Comparison of ENCODE assay signal across 28 mouse cellular contexts in genomic region chr19:6538546-6538945, GRCm38 (mm10). TPM values are rescaled to one million over a fixed set of nuclear protein-coding genes. Genes with fewer than 3 reads are reported as not detected.
A peak's percentile ranks its signal among the peaks of the same experiment; 100 is the strongest.
DNase-seq lines count a peak whose midpoint lies in the region; TF ChIP-seq lines count a peak whose summit lies in the region.
"Had no signal": no experiment of that assay in that cellular context is flagged by ENCODE, and none has a peak within 500 bp of the region (broad histone marks: within the 10 kb centered on the region; RNA-seq: fewer than 3 reads in every experiment).

No protein-coding gene starts in this region.

- DNase-seq in adrenal gland, postnatal 14 days = peak; percentile 1
- no peak for DNase-seq in adrenal gland, postnatal 4 days (ENCODE audit: low spot score in 2 of 2)
- peak in 1 of 2 experiments; percentile 44 for DNase-seq in cerebellum, adult 2 months
- DNase-seq in cerebellum, adult 9-10 months = no peak
- peak; percentile 2 for DNase-seq in kidney, adult 2 months
- DNase-seq in kidney, postnatal 4 days = no peak
- DNase-seq: adrenal gland, adult 8-10 months; adrenal gland, postnatal 36 days; gastrocnemius, postnatal 25 days; heart, adult 18-20 months; heart, postnatal 10 days; heart, postnatal 36 days; kidney, adult 11 months had no signal

- no peaks in the 10 kb centered on the region for H3K27me3 ChIP-seq in cerebellum, adult 2 months (ENCODE audit: control insufficient read depth, insufficient read depth, low read length)
- no peaks in the 10 kb centered on the region for H3K27me3 ChIP-seq in kidney, adult 2 months (replicated peaks; ENCODE audit: control insufficient read depth, insufficient read depth, low read length)
- H3K27me3 ChIP-seq: hindbrain, embryonic 13.5 days had no signal

- TF ChIP-seq POLR2A in cerebellum, adult 2 months (IDR thresholded peaks at IDR 0.05; ENCODE audit: borderline replicate concordance, insufficient read depth, low read length) = no peak
- no peak for TF ChIP-seq POLR2A in kidney, adult 2 months (IDR thresholded peaks at IDR 0.05; ENCODE audit: low read depth, low read length)

- H3K4me1 ChIP-seq in cerebellum, adult 2 months (ENCODE audit: control insufficient read depth, insufficient read depth, low read length) = peaks cover 86% of the 10 kb centered on the region
- H3K4me1 ChIP-seq in kidney, adult 2 months (ENCODE audit: control insufficient read depth, insufficient read depth, low read length) = no peaks in the 10 kb centered on the region
- H3K4me1 ChIP-seq: embryonic facial prominence, embryonic 12.5 days; embryonic facial prominence, embryonic 15.5 days; heart, embryonic 12.5 days; heart, embryonic 15.5 days; intestine, embryonic 15.5 days had no signal

- no peak overlapping the region for H3K4me3 ChIP-seq in cerebellum, adult 2 months (replicated peaks; ENCODE audit: insufficient read depth, low read depth, low read length)
- peak overlapping the region; percentile 2; the same call in 1 of the 2 replicates for H3K4me3 ChIP-seq in kidney, adult 2 months (ENCODE audit: insufficient read depth, low read depth, low read length)
- H3K4me3 ChIP-seq: embryonic facial prominence, embryonic 12.5 days; embryonic facial prominence, embryonic 15.5 days; heart, embryonic 12.5 days; heart, embryonic 15.5 days; hindbrain, embryonic 10.5 days; hindbrain, embryonic 13.5 days; intestine, embryonic 15.5 days had no signal

- peak overlapping the region; percentile 74 for H3K27ac ChIP-seq in cerebellum, adult 2 months (ENCODE audit: insufficient read depth, low read length)
- H3K27ac ChIP-seq in kidney, adult 2 months (ENCODE audit: insufficient read depth, low read depth, low read length) = no peak overlapping the region
- H3K27ac ChIP-seq: embryonic facial prominence, embryonic 12.5 days; embryonic facial prominence, embryonic 15.5 days; heart, embryonic 15.5 days; hindbrain, embryonic 10.5 days; hindbrain, embryonic 13.5 days; intestine, embryonic 15.5 days had no signal

- WGBS in cerebellum, adult 2 months = 37% methylated on average over 6 of the region's 6 CpGs
- WGBS in kidney, adult 2 months = 74% methylated on average over 6 of the region's 6 CpGs

- no peak for TF ChIP-seq CTCF in cerebellum, adult 2 months (IDR thresholded peaks at IDR 0.05; ENCODE audit: borderline replicate concordance, insufficient read depth, low read depth, low read length)
- TF ChIP-seq CTCF in kidney, adult 2 months (conservative IDR thresholded peaks at IDR 0.05; ENCODE audit: insufficient read depth, insufficient read length, low read depth, low read length) = no peak

- H3K36me3 ChIP-seq in kidney, adult 2 months (ENCODE audit: control insufficient read depth, insufficient read depth, low read length) = no peaks in the 10 kb centered on the region
- H3K36me3 ChIP-seq: embryonic facial prominence, embryonic 12.5 days; embryonic facial prominence, embryonic 15.5 days; heart, embryonic 12.5 days; heart, embryonic 15.5 days; hindbrain, embryonic 10.5 days; hindbrain, embryonic 13.5 days; intestine, embryonic 15.5 days had no signal

RNA-seq across cellular contexts. Expression of gene Slc22a12, which starts 4.3 kb away (rescaled TPM):
- total RNA-seq in adrenal gland, postnatal 14 days (2021) = 0.64 TPM in 1 of 2 replicates, not detected in the other
- 10 to 100 TPM in 1 of 2 experiments, under 1 TPM in 1; 0.37 to 10.1 TPM for total RNA-seq in adrenal gland, postnatal 4 days (2021)
- 0.15 and 0.24 TPM in 2 replicates for polyA plus RNA-seq in cerebellum, adult 2 months (2012; rRNA removed)
- 1,526 and 1,915 TPM in 2 replicates for polyA plus RNA-seq in kidney, adult 2 months (2012; rRNA removed)
- total RNA-seq: common myeloid progenitor, adult 5-6 weeks; ES-E14; gastrocnemius, adult 8-10 months; gastrocnemius, postnatal 25 days; heart, postnatal 10 days; heart, postnatal 36 days had no signal
- polyA plus RNA-seq: activated CD4-positive, CD25-positive, alpha-beta regulatory T cell, adult 4 months; brain, embryonic 14.5 days; embryonic facial prominence, embryonic 12.5 days; embryonic facial prominence, embryonic 15.5 days; forebrain, embryonic 11.5 days; forebrain, embryonic 14.5 days; heart, embryonic 12.5 days; heart, embryonic 15.5 days; hindbrain, embryonic 10.5 days; hindbrain, embryonic 16.5 days had no signal

Comparison
In these comparisons a context has a peak if more than half of its experiments do, and no peak if none do; other contexts are left out.
1. DNase-seq: peak in adrenal gland, postnatal 14 days (single experiment) and kidney, adult 2 months (single experiment); none in adrenal gland, postnatal 4 days (0 of 2), cerebellum, adult 9-10 months (single experiment) and kidney, postnatal 4 days (0 of 2).